Comparison of ENCODE assay signal across 9 mouse cellular contexts in genomic region chr10:94397833-94398596, GRCm38 (mm10).
DNase-seq lines count a peak whose midpoint lies in the region; ATAC-seq and TF ChIP-seq lines count a peak whose summit lies in the region.
"Had no signal": no experiment of that assay in that cellular context is flagged by ENCODE, and none has a peak within 500 bp of the region (broad histone marks: within the 10 kb centered on the region; RNA-seq: fewer than 3 reads in every experiment).

No protein-coding gene starts in this region.

- H3K79me2 ChIP-seq in liver, adult 2 months (ENCODE audit: control insufficient read depth, insufficient read depth, low read length): no peaks in the 10 kb centered on the region

- 28% methylated on average over 11 of the region's 11 CpGs for WGBS in liver, adult 2 months
- 67% methylated on average over 11 of the region's 11 CpGs for WGBS in liver, embryonic 12.5 days (ENCODE audit: insufficient replicate concordance)
- 82% methylated on average over 11 of the region's 11 CpGs for WGBS in forebrain, embryonic 10.5 days

- intact Hi-C loops in heart, postnatal 36 days (cut with DNase I): no loop called here

- no peaks in the 10 kb centered on the region for H3K36me3 ChIP-seq in liver, adult 2 months (ENCODE audit: control insufficient read depth, insufficient read depth, low read length)
- no peaks in the 10 kb centered on the region for H3K36me3 ChIP-seq in liver, embryonic 12.5 days
- no peaks in the 10 kb centered on the region for H3K36me3 ChIP-seq in forebrain, embryonic 10.5 days (replicated peaks)
- H3K36me3 ChIP-seq: heart, embryonic 15.5 days had no signal

- H3K27me3 ChIP-seq in liver, adult 2 months (ENCODE audit: control insufficient read depth, insufficient read depth, low read length): no peaks in the 10 kb centered on the region
- no peaks in the 10 kb centered on the region for H3K27me3 ChIP-seq in liver, embryonic 12.5 days (replicated peaks)
- no peaks in the 10 kb centered on the region for H3K27me3 ChIP-seq in forebrain, embryonic 10.5 days (ENCODE audit: poor library complexity, severe bottlenecking)
- H3K27me3 ChIP-seq: heart, embryonic 15.5 days had no signal

- peaks cover 5% of the 10 kb centered on the region for H3K4me1 ChIP-seq in liver, adult 2 months (ENCODE audit: control insufficient read depth, insufficient read depth, low read length)
- no peaks in the 10 kb centered on the region for H3K4me1 ChIP-seq in liver, embryonic 12.5 days
- no peaks in the 10 kb centered on the region for H3K4me1 ChIP-seq in forebrain, embryonic 10.5 days
- H3K4me1 ChIP-seq: heart, embryonic 15.5 days had no signal

- H3K4me2 ChIP-seq in liver, embryonic 12.5 days: no peak overlapping the region
- H3K4me2 ChIP-seq: heart, embryonic 15.5 days had no signal

- H3K27ac ChIP-seq in liver, adult 2 months (replicated peaks; ENCODE audit: insufficient read depth, low read depth, low read length): no peak overlapping the region
- no peak overlapping the region for H3K27ac ChIP-seq in liver, embryonic 12.5 days
- H3K27ac ChIP-seq in forebrain, embryonic 10.5 days: no peak overlapping the region
- H3K27ac ChIP-seq: heart, embryonic 15.5 days had no signal

- no peak overlapping the region for H3K4me3 ChIP-seq in liver, adult 2 months (ENCODE audit: insufficient read depth, low read depth, low read length)
- H3K4me3 ChIP-seq in liver, embryonic 12.5 days: no peak overlapping the region
- no peak overlapping the region for H3K4me3 ChIP-seq in forebrain, embryonic 10.5 days
- H3K4me3 ChIP-seq: heart, embryonic 15.5 days had no signal

- ATAC-seq in liver, embryonic 12.5 days: no peak

- H3K9ac ChIP-seq in liver, adult 2 months (ENCODE audit: low read depth, low read length): no peak overlapping the region
- no peak overlapping the region for H3K9ac ChIP-seq in liver, embryonic 12.5 days
- H3K9ac ChIP-seq: heart, embryonic 15.5 days had no signal

- TF ChIP-seq POLR2A in liver, adult 2 months (IDR thresholded peaks at IDR 0.05; ENCODE audit: extremely low read depth, insufficient read depth, low read length): no peak

- peak; percentile 94 for DNase-seq in liver, adult 2 months (ENCODE audit: extremely low read depth, low read depth, low spot score)
- peak; percentile 38 to 45 for DNase-seq in cerebellum, postnatal 14 days
- DNase-seq in heart, postnatal 36 days: peak; percentile 35 to 44
- peak; percentile 57 for DNase-seq in lung, postnatal 25 days (ENCODE audit: low spot score)
- DNase-seq in forebrain, embryonic 10.5 days (ENCODE audit: extremely low spot score, low spot score): no peak
- no peak for DNase-seq in right cerebral cortex, postnatal 36 days (ENCODE audit: low spot score in 2 of 2)
- DNase-seq: thymus, postnatal 4 days had no signal

- no peaks in the 10 kb centered on the region for H3K9me3 ChIP-seq in liver, embryonic 12.5 days (replicated peaks)
- H3K9me3 ChIP-seq in forebrain, embryonic 10.5 days: no peaks in the 10 kb centered on the region; the same call in 1 of the 2 replicates
- H3K9me3 ChIP-seq: heart, embryonic 15.5 days had no signal

- TF ChIP-seq CTCF in liver, adult 2 months (IDR thresholded peaks at IDR 0.05; ENCODE audit: low read depth, low read length): no peak

Comparison
In these comparisons a context has a peak if more than half of its experiments do, and no peak if none do; other contexts are left out.
1. DNase-seq: peak in liver, adult 2 months (single experiment), cerebellum, postnatal 14 days (2 of 2), heart, postnatal 36 days (2 of 2) and lung, postnatal 25 days (single experiment); none in forebrain, embryonic 10.5 days (single experiment) and right cerebral cortex, postnatal 36 days (0 of 2).